Mouse (Mus musculus): ENCODE measurements around the gene Hsf2bp. TPM values are rescaled to one million over a fixed set of nuclear protein-coding genes. Genes with fewer than 3 reads are reported as not detected.
"Not testable (repeated sequence)": the region's sequence is repeated elsewhere in the genome, so short reads cannot be mapped to it uniquely, and the experiment has no call there.

The Hsf2bp gene
- polyA plus RNA-seq (2016; fragmentation: Nextera tagmentation; extraction: Ambion mirVana): 0.13 and 0.14 TPM in 2 replicates

GRCm38 (mm10) chr17:32035609-32036508 is at the start of gene Hsf2bp, which contains the start of gene Rrp1b:
Gene Hsf2bp (minus strand): TSS chr17:32036349.
Gene Rrp1b (plus strand): TSS chr17:32036100.
- H3K4me1 ChIP-seq: peaks cover 35% of the 10 kb centered on the region
- peak within 1 kb of the TSS; percentile 92 for H3K4me2 ChIP-seq
- 5% methylated on average over 52 of the region's 52 CpGs for WGBS (ENCODE audit: insufficient replicate concordance)
- peak; percentile 82 for ATAC-seq
- H3K9me3 ChIP-seq (replicated peaks): no peaks in the 10 kb centered on the region
- peak within 1 kb of the TSS; percentile 87 for H3K4me3 ChIP-seq
- peaks cover 12% of the 10 kb centered on the region for H3K36me3 ChIP-seq
- H3K9ac ChIP-seq: peak within 1 kb of the TSS; percentile 75
- peak within 1 kb of the TSS; percentile 76 for H3K27ac ChIP-seq
- H3K27me3 ChIP-seq (replicated peaks): no peaks in the 10 kb centered on the region

- H3K36me3 ChIP-seq: no peaks in the 10 kb centered on the region
- no peak for ATAC-seq
- H3K27ac ChIP-seq: no peak overlapping the region
- H3K9ac ChIP-seq: no peak overlapping the region
- H3K4me3 ChIP-seq: no peak overlapping the region
- 84% methylated on average over 2 of the region's 2 CpGs for WGBS (ENCODE audit: insufficient replicate concordance)
- peaks cover 20% of the 10 kb centered on the region; the same call in 1 of the 2 replicates for H3K27me3 ChIP-seq (replicated peaks)
- no peaks in the 10 kb centered on the region for H3K9me3 ChIP-seq (replicated peaks)
- H3K4me2 ChIP-seq: no peak overlapping the region
- peaks cover 14% of the 10 kb centered on the region for H3K4me1 ChIP-seq
Measured at GRCm38 (mm10) chr17:32083351-32083750, 47.2 kb upstream of the Hsf2bp start.

GRCm38 (mm10) chr17:32075164-32075563 is 39.0 kb upstream of the Hsf2bp start:
- H3K4me1 ChIP-seq: peaks cover 29% of the 10 kb centered on the region
- no peak overlapping the region for H3K27ac ChIP-seq
- H3K9ac ChIP-seq: no peak overlapping the region
- H3K27me3 ChIP-seq (replicated peaks): peaks cover 24% of the 10 kb centered on the region
- ATAC-seq: peak; percentile 46; the same call in 1 of the 2 replicates
- H3K4me3 ChIP-seq: no peak overlapping the region
- 11% methylated on average over 2 of the region's 2 CpGs for WGBS (ENCODE audit: insufficient replicate concordance)
- no peaks in the 10 kb centered on the region for H3K36me3 ChIP-seq
- no peaks in the 10 kb centered on the region for H3K9me3 ChIP-seq (replicated peaks)
- no peak overlapping the region for H3K4me2 ChIP-seq

GRCm38 (mm10) chr17:32074658-32075057 is 38.5 kb upstream of the Hsf2bp start:
- WGBS (ENCODE audit: insufficient replicate concordance): 44% methylated on average over 4 of the region's 4 CpGs
- no peak for ATAC-seq

GRCm38 (mm10) chr17:32073359-32073758 is 37.2 kb upstream of the Hsf2bp start:
- H3K27me3 ChIP-seq (replicated peaks): peaks cover 8% of the 10 kb centered on the region
- H3K4me2 ChIP-seq: no peak overlapping the region
- 5% methylated on average over 2 of the region's 2 CpGs for WGBS (ENCODE audit: insufficient replicate concordance)

More at GRCm38 (mm10) chr17:32074658-32075057, 38.5 kb upstream of the Hsf2bp start:
- peaks cover 20% of the 10 kb centered on the region for H3K27me3 ChIP-seq (replicated peaks)
- H3K4me3 ChIP-seq: no peak overlapping the region
- H3K36me3 ChIP-seq: no peaks in the 10 kb centered on the region
- no peaks in the 10 kb centered on the region for H3K9me3 ChIP-seq (replicated peaks)
- H3K27ac ChIP-seq: no peak overlapping the region
- H3K4me2 ChIP-seq: peak overlapping the region; percentile 31
- H3K9ac ChIP-seq: no peak overlapping the region
- peaks cover 29% of the 10 kb centered on the region for H3K4me1 ChIP-seq

GRCm38 (mm10) chr17:32068810-32069209 is 32.7 kb upstream of the Hsf2bp start:
- H3K9me3 ChIP-seq (replicated peaks): no peaks in the 10 kb centered on the region
- H3K4me3 ChIP-seq: no peak overlapping the region
- 0 out of 2 replicates have a peak overlapping the region, but pooled peaks have one; percentile 24 for H3K9ac ChIP-seq
- no peaks in the 10 kb centered on the region for H3K27me3 ChIP-seq (replicated peaks)
- peaks cover 21% of the 10 kb centered on the region for H3K4me1 ChIP-seq
- no peak overlapping the region for H3K27ac ChIP-seq
- ATAC-seq: peak; percentile 47
- WGBS (ENCODE audit: insufficient replicate concordance): 53% methylated on average over 2 of the region's 2 CpGs
- no peaks in the 10 kb centered on the region for H3K36me3 ChIP-seq
- H3K4me2 ChIP-seq: no peak overlapping the region

More at GRCm38 (mm10) chr17:32073359-32073758, 37.2 kb upstream of the Hsf2bp start:
- Histone ChIP-seq H3K9ac (no peak overlapping the region), H3K27ac (no peak overlapping the region), H3K4me3 (no peak overlapping the region), H3K36me3 (no peaks in the 10 kb centered on the region), H3K9me3 (replicated peaks) (no peaks in the 10 kb centered on the region), H3K4me1 (peaks cover 39% of the 10 kb centered on the region)
- ATAC-seq: peak; percentile 46; the same call in 1 of the 2 replicates

- Histone ChIP-seq H3K9me3 (replicated peaks) (no peaks in the 10 kb centered on the region), H3K27me3 (replicated peaks) (no peaks in the 10 kb centered on the region), H3K4me2 (no peak overlapping the region), H3K4me1 (peaks cover 16% of the 10 kb centered on the region), H3K27ac (no peak overlapping the region), H3K36me3 (no peaks in the 10 kb centered on the region), H3K4me3 (no peak overlapping the region), H3K9ac (no peak overlapping the region)
- 56% methylated on average over 11 of the region's 11 CpGs for WGBS (ENCODE audit: insufficient replicate concordance)
- no peak for ATAC-seq
Measured at GRCm38 (mm10) chr17:32068381-32068780, 32.2 kb upstream of the Hsf2bp start.

- 60% methylated on average over 9 of the region's 9 CpGs for WGBS (ENCODE audit: insufficient replicate concordance)
- no peak overlapping the region for H3K27ac ChIP-seq
- H3K4me3 ChIP-seq: no peak overlapping the region
- H3K27me3 ChIP-seq (replicated peaks): no peaks in the 10 kb centered on the region
- no peak overlapping the region for H3K4me2 ChIP-seq
- peaks cover 12% of the 10 kb centered on the region for H3K4me1 ChIP-seq
- no peak overlapping the region for H3K9ac ChIP-seq
- H3K9me3 ChIP-seq (replicated peaks): no peaks in the 10 kb centered on the region
- 0 out of 2 replicates have a peak, but pooled peaks cover 4% of the 10 kb centered on the region for H3K36me3 ChIP-seq
- no peak for ATAC-seq
Measured at GRCm38 (mm10) chr17:32067541-32067940, 31.4 kb upstream of the Hsf2bp start.

GRCm38 (mm10) chr17:32064762-32065161 is 28.6 kb upstream of the Hsf2bp start:
- H3K27ac ChIP-seq; H3K27me3 ChIP-seq (replicated peaks); H3K9ac ChIP-seq; H3K4me2 ChIP-seq; H3K4me3 ChIP-seq; ATAC-seq; H3K9me3 ChIP-seq (replicated peaks): not testable (repeated sequence)
- peaks cover 12% of the 10 kb centered on the region for H3K4me1 ChIP-seq
- WGBS (ENCODE audit: insufficient replicate concordance): 60% methylated on average over 8 of the region's 8 CpGs
- H3K36me3 ChIP-seq: peaks cover 28% of the 10 kb centered on the region

- Histone ChIP-seq H3K9ac (no peak overlapping the region), H3K4me3 (no peak overlapping the region), H3K27me3 (replicated peaks) (no peaks in the 10 kb centered on the region), H3K9me3 (replicated peaks) (no peaks in the 10 kb centered on the region), H3K4me1 (peaks cover 4% of the 10 kb centered on the region), H3K4me2 (no peak overlapping the region), H3K36me3 (peaks cover 39% of the 10 kb centered on the region), H3K27ac (no peak overlapping the region)
- 57% methylated on average over 2 of the region's 2 CpGs for WGBS (ENCODE audit: insufficient replicate concordance)
- ATAC-seq: no peak
Measured at GRCm38 (mm10) chr17:32063654-32064053, 27.5 kb upstream of the Hsf2bp start.

GRCm38 (mm10) chr17:32061219-32061618 is 25.1 kb upstream of the Hsf2bp start:
- no peak for ATAC-seq
- H3K9ac ChIP-seq: no peak overlapping the region

GRCm38 (mm10) chr17:32059084-32059483 is 22.9 kb upstream of the Hsf2bp start:
- no peak overlapping the region for H3K9ac ChIP-seq
- no peak overlapping the region for H3K27ac ChIP-seq
- peaks cover 85% of the 10 kb centered on the region for H3K36me3 ChIP-seq
- 76% methylated on average over 2 of the region's 2 CpGs for WGBS (ENCODE audit: insufficient replicate concordance)
- H3K4me3 ChIP-seq: no peak overlapping the region
- H3K9me3 ChIP-seq (replicated peaks): no peaks in the 10 kb centered on the region
- no peaks in the 10 kb centered on the region for H3K4me1 ChIP-seq
- ATAC-seq: no peak
- H3K27me3 ChIP-seq (replicated peaks): no peaks in the 10 kb centered on the region
- H3K4me2 ChIP-seq: no peak overlapping the region

More at GRCm38 (mm10) chr17:32061219-32061618, 25.1 kb upstream of the Hsf2bp start:
- whole genome bisulfite sequencing (ENCODE audit: insufficient replicate concordance): 86% methylated on average over 14 of the region's 14 CpGs
- Histone ChIP-seq H3K36me3 (peaks cover 63% of the 10 kb centered on the region), H3K4me3 (no peak overlapping the region), H3K4me2 (no peak overlapping the region), H3K27ac (no peak overlapping the region), H3K4me1 (no peaks in the 10 kb centered on the region), H3K9me3 (replicated peaks) (no peaks in the 10 kb centered on the region), H3K27me3 (replicated peaks) (no peaks in the 10 kb centered on the region)

Measured in liver, embryonic 12.5 days (tissue).